Mouse (Mus musculus) thymus, adult 2 months (tissue): ENCODE measurements around the gene Fam98c. TPM values are rescaled to one million over a fixed set of nuclear protein-coding genes. Genes with fewer than 3 reads are reported as not detected.
A peak's percentile ranks its signal among the peaks of the same experiment; 100 is the strongest.

Experiments used
- DNase-seq: peaks from one replicate; pipeline ENCODE4 v3.0.0; 2021
- H3K27ac ChIP-seq: fragments of 200-500 bp; 2 replicates; pipeline ENCODE4 v1.5.1; 2012; ENCODE audit warnings: low read length, control low read depth; ENCODE audit not compliant: control insufficient read depth, insufficient read depth
- H3K27me3 ChIP-seq: fragments of 200-500 bp; 2 replicates; pipeline ENCODE4 v1.6.1; 2012; ENCODE audit warnings: mild to moderate bottlenecking, low read length, moderate library complexity, mixed read lengths; ENCODE audit not compliant: control insufficient read depth, insufficient read depth
- H3K36me3 ChIP-seq: fragments of 200-500 bp; 2 replicates; pipeline ENCODE4 v1.6.1; 2012; ENCODE audit warnings: mild to moderate bottlenecking, low read length, moderate library complexity; ENCODE audit not compliant: control insufficient read depth, insufficient read depth
- H3K4me1 ChIP-seq: fragments of 200-500 bp; replicated peaks from 2 replicates; pipeline ENCODE4 v1.6.1; 2012; ENCODE audit warnings: low read length; ENCODE audit not compliant: control insufficient read depth, insufficient read depth
- H3K4me3 ChIP-seq: fragments of 200-500 bp; 2 replicates; pipeline ENCODE4 v1.5.1; 2012; ENCODE audit warnings: mild to moderate bottlenecking, low read length, control low read depth, moderate library complexity; ENCODE audit not compliant: control insufficient read depth, insufficient read depth
- CTCF ChIP-seq: fragments of 200-500 bp; IDR thresholded peaks from 2 replicates; pipeline ENCODE4 v1.5.1; 2012; ENCODE audit warnings: mild to moderate bottlenecking, control low read depth, low read length, moderate library complexity, borderline replicate concordance; ENCODE audit not compliant: control insufficient read depth, poor library complexity, insufficient read depth; ENCODE audit errors: extremely low read depth
- POLR2A ChIP-seq: fragments of 200-500 bp; IDR thresholded peaks from 2 replicates; pipeline ENCODE4 v1.6.1; 2012; ENCODE audit warnings: mild to moderate bottlenecking, low read length, control low read depth, moderate library complexity; ENCODE audit not compliant: control insufficient read depth, poor library complexity, insufficient read depth; ENCODE audit errors: extremely low read depth
- WGBS: fragments of 180-500 bp; shearing (Covaris S2); methylation state at CpG from one replicate; pipeline ENCODE4 v1.1.7; 2018; 5-methylcytosine and 5-hydroxymethylcytosine counted together
- polyA plus RNA-seq: library from polyadenylated mRNA; depleted of rRNA; stranded (reverse); fragments of >200 nt; gene quantifications from 2 replicates; pipeline ENCODE4 v1.2.3, GENCODE M21; 2012

The Fam98c gene
- polyA plus RNA-seq, 1 experiment = 92.3 TPM

DNA sequence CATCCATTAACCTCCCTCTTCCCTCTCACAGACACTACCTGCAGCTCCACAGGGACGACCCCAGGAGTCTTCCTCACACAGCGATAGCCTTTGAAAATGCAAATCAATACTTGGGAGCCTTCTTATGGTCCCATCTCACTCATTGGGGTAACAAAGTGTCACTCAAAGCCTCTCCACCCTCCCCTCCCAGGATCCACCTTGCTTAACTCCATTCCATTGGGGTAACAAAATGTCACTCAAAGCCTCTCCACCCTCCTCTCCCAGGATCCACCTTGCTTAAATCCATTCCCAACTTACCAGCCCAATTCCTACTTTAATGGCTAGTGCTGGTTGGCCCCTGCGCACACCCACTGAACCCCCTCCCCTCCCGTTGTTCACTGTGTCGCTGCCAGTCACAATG, 2.2 kb upstream of the Fam98c start:
- TF ChIP-seq CTCF (no peak), POLR2A (no peak)
- H3K27me3 ChIP-seq = no peaks in the 10 kb centered on the region
- no peaks in the 10 kb centered on the region for H3K36me3 ChIP-seq
- no peak overlapping the region for H3K4me3 ChIP-seq
- DNase-seq = no peak
- WGBS = 53% methylated on average over 5 of the region's 5 CpGs
- H3K4me1 ChIP-seq = peaks cover 16% of the 10 kb centered on the region
- H3K27ac ChIP-seq = no peak overlapping the region

DNA sequence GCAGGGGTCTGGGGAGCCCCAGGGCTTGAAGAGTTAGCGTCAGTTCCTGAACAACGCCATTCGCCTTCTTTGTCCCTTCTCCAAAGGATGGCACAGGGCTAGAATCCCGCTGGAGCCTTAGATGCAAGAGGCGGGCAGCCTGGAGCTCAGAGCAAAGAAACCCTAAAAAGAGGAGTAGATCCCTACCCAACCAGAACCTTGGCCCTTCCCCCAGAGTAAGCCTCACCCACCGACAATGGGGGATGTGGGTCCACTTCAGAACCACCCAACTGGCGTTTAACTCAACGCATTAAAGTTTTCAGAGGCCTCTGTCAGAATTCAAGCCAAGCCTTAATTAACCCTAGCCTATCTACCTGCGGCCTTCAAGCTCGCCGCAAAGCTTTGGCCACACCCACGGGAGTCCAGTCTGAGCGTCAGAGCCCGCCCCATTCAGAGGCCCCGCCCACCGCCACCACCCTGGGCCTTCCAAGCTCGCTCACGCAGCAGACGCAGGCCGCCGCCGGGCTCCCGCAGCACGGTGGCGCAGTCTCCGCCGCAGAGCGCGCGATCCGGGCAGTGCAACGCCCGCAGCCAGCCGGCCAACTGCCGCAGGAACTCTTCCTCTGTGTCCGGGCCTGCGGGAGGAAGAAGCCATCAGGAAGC, 717 bp downstream of the Fam98c start:
- WGBS = 11% methylated on average over 33 of the region's 37 CpGs
- H3K27me3 ChIP-seq = no peaks in the 10 kb centered on the region
- H3K36me3 ChIP-seq = no peaks in the 10 kb centered on the region
- DNase-seq = peak; percentile 84
- TF ChIP-seq CTCF (no peak; the same call in 1 of the 2 replicates), POLR2A (peak; percentile 36)
- peaks cover 27% of the 10 kb centered on the region for H3K4me1 ChIP-seq
- peak overlapping the region; percentile 3; the same call in 1 of the 2 replicates for H3K27ac ChIP-seq
- H3K4me3 ChIP-seq = peak overlapping the region; percentile 64

DNA sequence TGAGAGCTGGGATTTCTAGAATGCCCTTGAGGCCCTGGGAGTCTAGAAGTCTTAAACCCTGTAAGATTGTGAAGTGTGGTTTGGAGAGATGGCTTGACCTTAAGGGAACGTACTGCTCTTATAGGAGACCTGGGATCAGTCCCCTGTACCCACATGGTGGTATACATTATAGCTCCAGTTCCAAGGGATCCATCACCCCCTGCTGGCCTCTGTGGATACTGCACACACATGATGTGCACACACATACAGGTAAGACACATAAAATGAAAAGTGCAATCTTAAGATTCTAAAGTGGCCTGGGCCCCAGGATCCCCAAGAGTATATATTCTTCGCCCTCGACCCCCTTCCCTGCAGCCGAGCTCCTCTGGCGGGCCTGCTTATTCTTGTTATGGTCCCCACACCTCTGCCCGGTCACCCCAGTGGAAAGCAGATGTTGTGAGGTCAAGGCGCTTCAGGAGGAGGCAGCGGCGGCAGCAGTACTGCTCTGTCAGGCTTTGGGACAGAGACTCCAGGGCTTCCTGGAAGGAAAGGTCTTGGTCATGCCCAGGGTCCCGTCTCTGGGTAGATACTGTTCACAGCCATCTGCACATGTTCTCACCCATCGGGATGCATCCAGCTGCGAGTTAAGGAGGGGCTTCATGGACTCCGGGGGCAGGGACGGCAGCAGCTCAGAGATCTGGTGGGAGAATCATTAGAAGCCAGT, 1.9 kb downstream of the Fam98c start:
- DNase-seq = no peak
- Histone ChIP-seq H3K4me1 (peaks cover 37% of the 10 kb centered on the region), H3K27ac (no peak overlapping the region), H3K36me3 (no peaks in the 10 kb centered on the region), H3K27me3 (no peaks in the 10 kb centered on the region), H3K4me3 (no peak overlapping the region)
- 97% methylated on average over 14 of the region's 14 CpGs for WGBS
- TF ChIP-seq CTCF (no peak), POLR2A (no peak)

DNA sequence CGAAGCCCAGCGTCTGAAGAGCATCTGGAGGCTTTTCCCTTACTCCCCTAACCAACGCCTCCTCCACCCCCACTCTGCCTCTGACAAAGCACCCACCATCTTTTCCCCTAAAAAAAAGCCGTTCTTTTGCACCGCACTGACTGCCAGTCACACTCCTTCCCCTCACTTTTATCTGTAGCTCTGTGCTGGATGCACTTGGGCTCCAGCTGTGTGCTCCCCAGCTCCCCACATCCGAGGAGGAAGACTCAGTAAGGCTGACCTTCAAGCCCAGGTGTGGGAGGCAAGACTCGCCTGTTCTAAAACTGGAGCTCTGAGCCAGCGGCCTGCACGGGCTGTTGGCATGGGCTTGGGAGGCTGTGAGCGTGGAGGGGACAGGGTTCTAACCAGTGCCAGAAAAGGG, 4.5 kb downstream of the Fam98c start:
- TF ChIP-seq CTCF (no peak), POLR2A (no peak)
- Histone ChIP-seq H3K27ac (no peak overlapping the region), H3K4me3 (no peak overlapping the region), H3K27me3 (no peaks in the 10 kb centered on the region), H3K4me1 (peaks cover 33% of the 10 kb centered on the region), H3K36me3 (no peaks in the 10 kb centered on the region)
- WGBS = 43% methylated on average over 10 of the region's 10 CpGs
- no peak for DNase-seq

DNA sequence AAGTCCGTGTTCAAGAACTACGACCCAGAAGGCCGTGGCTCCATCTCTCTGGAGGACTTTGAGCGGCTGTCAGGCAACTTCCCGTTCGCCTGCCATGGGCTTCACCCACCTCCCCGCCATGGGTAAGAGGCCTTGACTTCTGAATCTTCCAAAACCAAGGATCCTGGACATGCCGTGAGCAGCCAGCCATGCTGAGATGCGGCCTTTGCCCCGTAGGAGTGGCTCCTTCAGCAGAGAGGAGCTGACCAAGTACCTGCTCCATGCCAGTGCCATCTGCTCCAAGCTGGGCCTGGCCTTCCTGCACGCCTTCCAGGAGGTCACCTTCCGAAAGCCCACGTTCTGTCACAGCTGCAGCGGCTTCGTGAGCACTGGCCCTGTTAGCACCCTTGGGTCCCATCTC, 7.3 kb downstream of the Fam98c start:
- Histone ChIP-seq H3K36me3 (no peaks in the 10 kb centered on the region), H3K27me3 (no peaks in the 10 kb centered on the region), H3K4me1 (peaks cover 28% of the 10 kb centered on the region), H3K27ac (no peak overlapping the region), H3K4me3 (no peak overlapping the region)
- no peak for DNase-seq
- TF ChIP-seq CTCF = no peak
- no peak for TF ChIP-seq POLR2A
- 97% methylated on average over 15 of the region's 15 CpGs for WGBS

DNA sequence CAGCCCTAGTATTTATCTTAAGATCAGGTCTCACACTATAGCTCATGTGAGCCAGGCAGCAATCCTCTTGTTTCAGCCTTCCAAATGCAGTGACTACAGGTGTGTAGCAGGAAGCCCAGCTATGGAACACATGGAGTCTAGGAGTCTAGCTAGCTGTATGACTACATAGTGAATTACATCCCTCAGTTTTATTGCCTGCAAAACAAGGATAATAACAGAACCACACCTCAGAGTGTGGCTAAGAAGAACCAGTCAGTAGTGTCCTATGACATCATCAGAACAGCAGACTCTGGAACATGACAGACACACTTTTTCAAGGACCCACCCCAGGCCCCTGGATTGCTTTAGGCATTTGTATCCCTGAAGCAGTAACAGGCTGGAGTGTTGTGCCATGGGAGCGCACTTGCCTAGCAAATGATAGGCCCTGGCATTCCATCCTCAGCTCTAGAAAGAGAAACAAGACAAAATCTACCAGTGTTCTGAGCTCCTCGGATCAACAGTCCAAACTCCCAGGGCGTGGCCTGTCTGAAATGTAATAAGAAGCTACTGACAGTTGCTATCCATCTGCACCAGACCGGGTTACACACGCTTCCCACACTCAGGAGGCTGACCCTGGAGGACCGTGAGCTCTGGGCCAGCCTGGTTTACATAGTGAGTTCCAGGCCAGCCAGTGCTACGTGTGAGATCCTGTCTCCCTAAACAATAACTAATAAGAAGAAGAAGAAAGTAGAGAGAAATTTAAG, 9.2 kb downstream of the Fam98c start:
- H3K4me3 ChIP-seq = no peak overlapping the region
- WGBS = 91% methylated on average over 7 of the region's 7 CpGs
- TF ChIP-seq CTCF (no peak), POLR2A (no peak)
- no peaks in the 10 kb centered on the region for H3K36me3 ChIP-seq
- no peak overlapping the region for H3K27ac ChIP-seq
- DNase-seq = no peak
- H3K4me1 ChIP-seq = peaks cover 29% of the 10 kb centered on the region
- no peaks in the 10 kb centered on the region for H3K27me3 ChIP-seq
